Mouse (Mus musculus): Measurements from ENCODE around the gene Zfp971. TPM values are rescaled to one million over a fixed set of nuclear protein-coding genes. Genes with fewer than 3 reads are reported as not detected.

Zfp971 gene
- polyA plus RNA-seq (2014; fragmentation: Illumina TruSeq; extraction: RNeasy Lipid Tissue Mini Kit (QIAGEN cat#74804); ENCODE audit: low read depth, low replicate concordance) = 7.7 TPM

GRCm38 (mm10) chr2:178023011-178023611 is at the start of gene Zfp971:
Zfp971 (plus strand) TSS chr2:178023284.

GRCm38 (mm10) chr2:178078166-178078717 is 55.2 kb downstream of the Zfp971 start, which contains the start of gene Zfp931:
Zfp931 (minus strand) TSS chr2:178078476.

Other genes starting within 250 kb of the Zfp971 start
- 18.7 TPM for gene Gm14325, start 182.9 kb upstream of the Zfp971 start, polyA plus RNA-seq (2014; fragmentation: Illumina TruSeq; extraction: RNeasy Lipid Tissue Mini Kit (QIAGEN cat#74804); ENCODE audit: low read depth, low replicate concordance)
- 1.5 TPM for gene Gm14327, start 126.2 kb upstream of the Zfp971 start, polyA plus RNA-seq (2014; fragmentation: Illumina TruSeq; extraction: RNeasy Lipid Tissue Mini Kit (QIAGEN cat#74804); ENCODE audit: low read depth, low replicate concordance)
- gene Zfp972, start 97.7 kb upstream of the Zfp971 start, polyA plus RNA-seq (2014; fragmentation: Illumina TruSeq; extraction: RNeasy Lipid Tissue Mini Kit (QIAGEN cat#74804); ENCODE audit: low read depth, low replicate concordance) = 0.48 TPM
- gene Gm14326, start 66.0 kb upstream of the Zfp971 start, polyA plus RNA-seq (2014; fragmentation: Illumina TruSeq; extraction: RNeasy Lipid Tissue Mini Kit (QIAGEN cat#74804); ENCODE audit: low read depth, low replicate concordance) = 6.8 TPM
- gene Zfp931, start 55.2 kb downstream of the Zfp971 start, polyA plus RNA-seq (2014; fragmentation: Illumina TruSeq; extraction: RNeasy Lipid Tissue Mini Kit (QIAGEN cat#74804); ENCODE audit: low read depth, low replicate concordance) = 3.3 TPM
- 10.6 TPM for gene Phactr3, start 95.7 kb downstream of the Zfp971 start, polyA plus RNA-seq (2014; fragmentation: Illumina TruSeq; extraction: RNeasy Lipid Tissue Mini Kit (QIAGEN cat#74804); ENCODE audit: low read depth, low replicate concordance)

Data from testis, adult 10 weeks (tissue).